Mouse (Mus musculus) 3134 (cell line): ENCODE data around the gene Col18a1.
A peak's percentile ranks its signal among the peaks of the same experiment; 100 is the strongest.

Experiments
- DNase-seq: peaks from one replicate; pipeline ENCODE4 v3.0.0-alpha.2; 2011; ENCODE audit warnings: low spot score; ENCODE audit not compliant: insufficient read length; ENCODE audit errors: extremely low read depth

The Col18a1 gene

GRCm38 (mm10) chr10:77165963-77166717 is at the start of gene Col18a1:
Col18a1 (minus strand) TSS chr10:77166548.
- peak; percentile 93 for DNase-seq

GRCm38 (mm10) chr10:77215641-77216040 is 49.3 kb upstream of the Col18a1 start:
- no peak for DNase-seq

GRCm38 (mm10) chr10:77214586-77214985 is 48.2 kb upstream of the Col18a1 start:
- DNase-seq: no peak

- DNase-seq: no peak
These were observed 47.1 kb upstream of the Col18a1 start for GRCm38 (mm10) chr10:77213483-77213882.

GRCm38 (mm10) chr10:77212354-77213120 is 46.2 kb upstream of the Col18a1 start:
- DNase-seq: no peak

GRCm38 (mm10) chr10:77211116-77211570 is 44.8 kb upstream of the Col18a1 start:
- DNase-seq: peak; percentile 85

- DNase-seq: no peak
These were observed 44.3 kb upstream of the Col18a1 start for GRCm38 (mm10) chr10:77210666-77211065.

- peak; percentile 40 for DNase-seq
These were observed 42.9 kb upstream of the Col18a1 start for GRCm38 (mm10) chr10:77209261-77209660.

GRCm38 (mm10) chr10:77206565-77207079 is 40.3 kb upstream of the Col18a1 start:
- DNase-seq: peak; percentile 84

- no peak for DNase-seq
These were observed 39.8 kb upstream of the Col18a1 start for GRCm38 (mm10) chr10:77206134-77206533.

- DNase-seq: no peak
These were observed 37.6 kb upstream of the Col18a1 start for GRCm38 (mm10) chr10:77203960-77204359.

GRCm38 (mm10) chr10:77201919-77202318 is 35.6 kb upstream of the Col18a1 start:
- peak; percentile 64 for DNase-seq

- DNase-seq: no peak
These were observed 33.9 kb upstream of the Col18a1 start for GRCm38 (mm10) chr10:77200295-77200694.

GRCm38 (mm10) chr10:77199229-77199628 is 32.9 kb upstream of the Col18a1 start:
- DNase-seq: no peak

- no peak for DNase-seq
These were observed 31.3 kb upstream of the Col18a1 start for GRCm38 (mm10) chr10:77197469-77198209.

GRCm38 (mm10) chr10:77196676-77197075 is 30.3 kb upstream of the Col18a1 start:
- DNase-seq: no peak

- DNase-seq: no peak
These were observed 29.8 kb upstream of the Col18a1 start for GRCm38 (mm10) chr10:77196115-77196514.

- no peak for DNase-seq
These were observed 27.1 kb upstream of the Col18a1 start for GRCm38 (mm10) chr10:77193495-77193894.

- DNase-seq: no peak
These were observed 26.4 kb upstream of the Col18a1 start for GRCm38 (mm10) chr10:77192745-77193144.

GRCm38 (mm10) chr10:77190967-77191915 is 24.9 kb upstream of the Col18a1 start:
- DNase-seq: no peak
